Mouse (Mus musculus) embryonic stem cell, embryonic (primary cell): ENCODE results near the gene 4933415A04Rik.

Experiments
- CTCF ChIA-PET, 4 experiments: fragments of 300-600 bp in 2 of 4; fragments of 350-600 bp in 2 of 4; sonication (Branson Sonifier 250); formaldehyde crosslinking; loops; one replicate each; lab custom pipeline; 2022; ENCODE audit warnings: inconsistent platforms in 2 of 4; lab: Charles Lee
- POLR2A ChIA-PET, 4 experiments: fragments of 300-600 bp in 2 of 4; fragments of 350-600 bp in 2 of 4; sonication (Branson Sonifier 250); formaldehyde crosslinking; loops; one replicate each; lab custom pipeline; 2022; ENCODE audit warnings: antibody characterized with exemption in 4 of 4, inconsistent platforms in 1 of 4; lab: Charles Lee

The 4933415A04Rik gene

DNA sequence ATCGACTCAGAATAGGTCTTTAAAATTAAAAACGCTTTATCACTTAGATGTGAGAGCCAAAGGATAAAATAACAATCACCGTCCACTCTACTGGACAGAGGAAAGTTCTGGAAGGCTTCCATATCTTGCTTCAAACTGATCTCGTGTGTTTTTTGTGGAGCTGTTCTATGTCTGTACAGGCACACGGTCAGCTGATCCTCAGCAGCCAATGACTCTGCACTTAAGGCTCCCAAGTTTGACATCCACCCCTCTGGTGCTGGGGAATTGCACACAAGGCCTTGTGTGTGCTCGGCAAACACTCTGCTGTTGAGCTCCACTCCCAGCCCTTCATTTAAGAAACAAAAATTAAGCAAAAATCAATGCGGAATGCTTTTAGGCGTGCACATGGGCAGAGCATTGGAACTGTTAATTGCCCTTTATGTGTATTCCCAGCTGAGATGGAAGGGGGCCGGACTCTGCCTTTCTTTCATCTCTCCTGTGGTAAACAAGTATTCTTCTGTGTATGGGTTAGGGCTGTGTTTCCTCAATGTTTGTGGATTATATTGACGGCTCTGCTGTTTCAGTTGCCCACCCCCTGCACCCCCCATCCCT lies 23.1 kb upstream of the 4933415A04Rik start:
- POLR2A ChIA-PET, result interaction anchor here in 2 of 4 experiments (0.5 to 1.9 kb wide), 7 partner anchors 9 to 131 kb away, joined by 3 to 7 read pairs (median 4); no protein-coding TSS in a partner anchor
- CTCF ChIA-PET, result interaction anchor here in 3 of 4 experiments (0.6 to 1.8 kb wide), 4 partner anchors 44 to 835 kb away, joined by 3 to 15 read pairs (median 4); no protein-coding TSS in a partner anchor

DNA sequence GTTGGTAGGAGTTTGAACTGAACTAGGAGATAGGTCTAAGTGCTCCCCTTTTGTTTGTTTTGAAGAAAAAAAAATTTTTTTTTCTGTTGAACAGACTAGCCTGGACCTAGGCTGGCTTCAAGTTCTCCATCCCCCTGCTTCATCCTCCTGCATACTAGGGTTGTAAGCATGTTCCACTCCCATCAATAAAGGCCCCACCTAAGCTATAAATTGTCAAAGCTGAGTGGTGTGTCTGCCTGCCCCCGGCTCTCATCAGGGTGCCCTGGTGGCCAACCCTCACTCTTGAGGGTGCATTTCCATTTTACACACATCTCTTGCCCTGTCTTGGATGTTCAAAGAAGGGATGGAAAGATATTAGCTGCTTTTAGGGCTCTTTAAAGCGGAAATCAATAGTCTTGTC lies 21.4 kb upstream of the 4933415A04Rik start:
- POLR2A ChIA-PET, result interaction anchor here in 2 of 4 experiments (0.7 to 2.2 kb wide), 4 partner anchors 8 to 74 kb away, joined by 3 to 7 read pairs (median 6); no protein-coding TSS in a partner anchor
- CTCF ChIA-PET, result interaction anchor here (0.6 to 2.5 kb wide), 11 partner anchors 9 to 104 kb away, joined by 3 to 9 read pairs (median 4); no protein-coding TSS in a partner anchor

GRCm38 (mm10) chr11:43565852-43566251 lies 21.0 kb upstream of the 4933415A04Rik start:
- ChIA-PET CTCF (interaction anchor here (0.5 to 2.5 kb wide), 16 partner anchors 8 to 778 kb away, joined by 3 to 9 read pairs (median 4); no protein-coding TSS in a partner anchor), POLR2A (interaction anchor here in 2 of 4 experiments (0.7 to 2.2 kb wide), 3 partner anchors 9 to 75 kb away, joined by 3 to 6 read pairs (median 5); no protein-coding TSS in a partner anchor)

DNA sequence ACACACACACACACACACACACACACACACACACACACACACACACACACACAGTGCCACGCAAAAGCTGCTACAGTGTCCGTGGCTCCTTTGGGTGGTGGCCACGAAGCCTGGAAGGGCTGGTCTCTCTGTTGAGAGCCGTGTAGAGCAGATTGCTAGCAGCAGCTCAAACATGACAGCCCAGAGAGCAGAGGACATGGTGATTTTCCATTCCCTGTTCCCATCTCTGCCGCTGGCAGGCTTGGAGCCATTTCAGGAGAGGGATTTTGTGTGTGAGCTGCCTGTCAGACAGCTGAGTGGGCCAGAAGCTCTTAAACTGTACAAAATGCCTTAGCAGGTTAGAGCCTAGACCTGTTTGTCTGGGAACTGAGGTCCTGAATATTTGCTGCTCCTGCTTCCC lies 20.1 kb upstream of the 4933415A04Rik start:
- ChIA-PET POLR2A (interaction anchor here in 3 of 4 experiments (0.6 to 2.2 kb wide), 4 partner anchors 9 to 19 kb away, joined by 3 to 7 read pairs (median 6); no protein-coding TSS in a partner anchor), CTCF (interaction anchor here (0.6 to 2.5 kb wide), 8 partner anchors 10 to 82 kb away, joined by 3 to 9 read pairs (median 4); no protein-coding TSS in a partner anchor)

GRCm38 (mm10) chr11:43568263-43568662 lies 18.6 kb upstream of the 4933415A04Rik start:
- POLR2A ChIA-PET, result interaction anchor here (0.5 to 1.6 kb wide), 6 partner anchors 17 to 1963 kb away, joined by 3 to 7 read pairs (median 4); no protein-coding TSS in a partner anchor
- CTCF ChIA-PET, result interaction anchor here in 3 of 4 experiments (0.6 to 1.7 kb wide), 10 partner anchors 9 to 127 kb away, joined by 3 to 7 read pairs (median 4); no protein-coding TSS in a partner anchor

GRCm38 (mm10) chr11:43569188-43569587 lies 17.7 kb upstream of the 4933415A04Rik start:
- POLR2A ChIA-PET, result interaction anchor here in 1 of 4 experiments (1.1 to 1.6 kb wide), 2 partner anchors 16 to 25 kb away, joined by 5 to 6 read pairs; no protein-coding TSS in a partner anchor
- CTCF ChIA-PET, result interaction anchor here (0.6 to 1.7 kb wide), 7 partner anchors 10 to 153 kb away, joined by 3 to 7 read pairs (median 6); no protein-coding TSS in a partner anchor

GRCm38 (mm10) chr11:43569595-43569994 lies 17.2 kb upstream of the 4933415A04Rik start:
- ChIA-PET POLR2A (interaction anchor here in 2 of 4 experiments (0.8 to 1.6 kb wide), 4 partner anchors 9 to 48 kb away, joined by 3 to 7 read pairs (median 6); no protein-coding TSS in a partner anchor), CTCF (interaction anchor here in 3 of 4 experiments (0.5 to 1.9 kb wide), 4 partner anchors 15 to 78 kb away, joined by 3 to 10 read pairs (median 7); no protein-coding TSS in a partner anchor)

- CTCF ChIA-PET, result interaction anchor here in 3 of 4 experiments (0.7 to 2.8 kb wide), 4 partner anchors 10 to 58 kb away, joined by 3 to 14 read pairs (median 6); no protein-coding TSS in a partner anchor
- POLR2A ChIA-PET, result interaction anchor here in 1 of 4 experiments (1.6 kb wide), 1 partner anchor 13 kb away, joined by 4 read pairs; no protein-coding TSS in a partner anchor
These were observed 11.8 kb upstream of the 4933415A04Rik start for GRCm38 (mm10) chr11:43575061-43575375.

DNA sequence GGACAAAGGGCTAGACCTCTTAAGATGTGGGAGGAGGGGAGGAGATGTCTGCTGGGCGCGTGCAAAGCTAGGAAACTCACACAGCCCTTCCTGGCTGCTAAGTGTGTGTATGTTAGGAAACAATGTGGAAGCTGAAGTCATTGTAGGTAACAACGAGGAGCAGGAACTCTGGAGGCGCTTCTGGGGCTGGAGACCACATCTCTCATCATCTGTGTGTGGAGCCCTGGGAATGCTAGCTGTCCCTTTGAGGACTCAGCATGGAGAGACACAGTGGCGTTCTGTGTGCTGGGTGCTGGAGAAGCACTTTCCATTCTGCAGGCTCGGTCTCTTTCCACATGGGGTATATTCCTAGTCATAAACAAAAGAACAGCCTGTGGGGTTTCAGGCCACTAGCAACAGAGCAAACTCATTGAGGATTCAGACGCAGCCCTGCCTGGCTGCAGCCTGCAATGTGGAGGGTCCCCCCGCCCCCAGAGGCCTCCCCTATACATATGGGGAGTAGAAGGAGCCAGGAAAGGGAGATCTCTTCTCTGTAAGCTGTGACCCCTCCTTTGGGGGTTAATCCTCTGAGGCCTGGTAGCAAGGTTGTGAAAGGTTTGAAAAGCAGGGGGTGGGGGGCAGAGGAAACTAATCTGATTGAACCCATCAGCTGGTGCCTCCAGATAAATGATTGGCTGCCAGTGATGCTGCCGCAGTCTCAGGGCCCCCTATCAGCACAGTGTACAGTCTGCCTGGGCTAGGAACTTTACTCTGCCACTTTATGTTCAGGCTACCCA lies 11.3 kb upstream of the 4933415A04Rik start:
- CTCF ChIA-PET, result interaction anchor here in 3 of 4 experiments (0.6 to 2.8 kb wide), 6 partner anchors 9 to 101 kb away, joined by 3 to 14 read pairs (median 4); partner anchors contain the start of gene C1qtnf2 (in 1 of the 3)
- POLR2A ChIA-PET, result interaction anchor here in 2 of 4 experiments (0.7 to 1.6 kb wide), 2 partner anchors 9 to 13 kb away, joined by 3 to 4 read pairs; no protein-coding TSS in a partner anchor

- CTCF ChIA-PET, result interaction anchor here (0.7 to 1.2 kb wide), 6 partner anchors 8 to 61 kb away, joined by 3 to 5 read pairs (median 3); no protein-coding TSS in a partner anchor
- POLR2A ChIA-PET, result interaction anchor here in 3 of 4 experiments (0.5 to 1.7 kb wide), 4 partner anchors 17 to 105 kb away, joined by 3 to 5 read pairs (median 4); no protein-coding TSS in a partner anchor
These were observed 8.9 kb upstream of the 4933415A04Rik start for GRCm38 (mm10) chr11:43577713-43578478.

DNA sequence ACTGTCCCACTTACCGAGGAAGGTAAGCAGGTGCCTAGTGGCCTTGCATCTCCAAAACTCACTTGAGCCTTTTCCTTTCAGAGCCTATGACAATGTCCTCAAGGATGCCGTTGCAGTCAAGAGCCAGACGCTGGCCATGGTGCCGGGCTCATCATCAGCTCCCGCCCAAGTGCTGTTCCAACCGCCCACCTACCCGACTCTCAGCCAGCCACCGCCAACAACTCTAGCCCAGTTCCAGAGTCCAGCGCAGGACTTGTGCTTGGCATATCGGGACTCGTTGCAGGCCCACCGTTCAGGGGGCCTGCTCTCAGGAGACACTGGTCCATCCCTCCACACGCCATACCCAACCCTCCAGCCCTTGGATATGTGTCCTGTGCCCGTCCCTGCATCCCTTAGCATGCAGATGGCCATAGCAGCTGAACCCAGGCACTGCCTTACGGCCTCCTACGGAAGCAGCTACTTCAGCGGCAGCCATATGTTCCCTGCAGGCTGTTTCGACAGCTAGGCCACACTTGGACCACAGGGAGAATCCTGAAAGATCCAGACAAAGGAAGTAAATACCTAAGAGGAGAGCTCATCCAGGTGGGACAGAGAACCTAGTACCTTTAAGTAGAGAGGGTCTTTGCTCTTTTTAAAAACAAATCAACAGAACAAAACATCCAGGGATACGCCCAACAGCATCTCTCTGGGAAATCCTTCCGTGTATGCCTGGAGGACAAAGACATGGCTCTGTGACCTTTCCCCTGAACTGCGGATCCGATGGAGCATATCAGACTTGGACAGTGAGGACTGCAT lies 1.4 kb upstream of the 4933415A04Rik start:
- CTCF ChIA-PET, result interaction anchor here (0.5 to 3.4 kb wide), 49 partner anchors 8 to 1957 kb away, joined by 3 to 38 read pairs (median 4); partner anchors contain the start of gene Ccnjl (in 1 of the 4)
- POLR2A ChIA-PET, result interaction anchor here (0.5 to 1.9 kb wide), 42 partner anchors 9 to 160 kb away, joined by 3 to 10 read pairs (median 3); partner anchors contain the start of genes Pwwp2a (in 2 of the 4), Ccnjl (in 1 of the 4) and Fabp6 (in 1 of the 4)

DNA sequence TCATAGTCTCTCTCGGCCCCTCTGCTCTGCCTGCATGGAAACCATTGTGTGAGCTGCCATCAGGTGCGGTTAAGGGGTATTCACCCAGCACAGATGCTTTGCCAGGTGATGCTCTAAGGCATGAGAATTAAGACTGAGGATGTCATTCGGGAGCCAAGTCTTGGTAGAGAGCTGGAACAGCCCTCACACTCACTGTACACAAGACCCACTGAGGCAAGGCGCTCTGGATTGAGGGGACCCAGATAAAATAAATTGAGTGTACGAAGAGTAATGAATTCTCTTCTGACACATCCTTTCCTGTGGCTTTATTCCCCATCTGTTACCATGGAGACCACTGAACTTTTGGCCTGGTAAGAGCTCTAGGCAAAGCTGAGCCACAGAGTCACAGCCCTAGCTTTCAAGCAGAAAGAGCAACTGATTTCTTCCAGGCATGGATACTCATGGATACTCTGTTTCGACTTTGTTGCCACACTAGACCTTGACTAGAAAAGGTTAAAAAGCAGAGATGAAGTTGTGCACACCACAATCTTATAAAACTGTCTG lies 2.8 kb downstream of the 4933415A04Rik start:
- ChIA-PET POLR2A (interaction anchor here in 1 of 4 experiments (0.5 to 0.9 kb wide), 2 partner anchors 9 to 108 kb away, joined by 4 to 5 read pairs; no protein-coding TSS in a partner anchor), CTCF (interaction anchor here in 1 of 4 experiments (1.1 to 2.7 kb wide), 2 partner anchors 73 to 95 kb away, joined by 4 to 9 read pairs; no protein-coding TSS in a partner anchor)

DNA sequence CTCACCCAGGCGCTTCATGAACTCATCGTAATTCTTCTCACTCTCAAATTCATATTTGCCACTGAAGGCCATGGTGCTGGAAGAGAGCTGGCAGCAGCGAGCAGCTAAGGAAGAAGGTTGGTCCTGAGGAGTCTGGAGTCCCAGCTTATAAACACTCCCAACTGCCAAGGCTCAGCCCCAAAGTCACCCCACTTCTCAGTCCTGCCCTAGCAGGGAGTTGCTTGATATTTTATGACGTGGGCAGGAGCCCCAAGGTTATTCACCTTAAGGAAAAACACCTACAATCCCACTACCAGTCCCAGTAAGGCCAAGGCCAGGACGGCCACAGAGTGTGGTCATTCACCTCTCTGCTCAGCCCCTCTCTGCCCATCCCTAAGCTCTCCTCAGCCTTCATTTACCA lies 14.6 kb downstream of the 4933415A04Rik start, which contains the start of gene Fabp6:
Gene Fabp6 (minus strand): TSS at position 101 of the 400 bp plus-strand sequence.
- ChIA-PET CTCF (interaction anchor here in 1 of 4 experiments (0.7 kb wide), 1 partner anchor 85 kb away, joined by 3 read pairs; no protein-coding TSS in a partner anchor), POLR2A (interaction anchor here in 2 of 4 experiments (0.7 to 1.0 kb wide), 2 partner anchors 12 to 16 kb away, joined by 3 read pairs; no protein-coding TSS in a partner anchor)

- POLR2A ChIA-PET, result interaction anchor here in 2 of 4 experiments (0.7 to 1.2 kb wide), 4 partner anchors 10 to 32 kb away, joined by 3 to 4 read pairs (median 4); no protein-coding TSS in a partner anchor
- CTCF ChIA-PET, result interaction anchor here in 3 of 4 experiments (0.6 to 1.1 kb wide), 7 partner anchors 9 to 513 kb away, joined by 3 to 7 read pairs (median 3); no protein-coding TSS in a partner anchor
These were observed 17.4 kb downstream of the 4933415A04Rik start for GRCm38 (mm10) chr11:43604207-43604606.

DNA sequence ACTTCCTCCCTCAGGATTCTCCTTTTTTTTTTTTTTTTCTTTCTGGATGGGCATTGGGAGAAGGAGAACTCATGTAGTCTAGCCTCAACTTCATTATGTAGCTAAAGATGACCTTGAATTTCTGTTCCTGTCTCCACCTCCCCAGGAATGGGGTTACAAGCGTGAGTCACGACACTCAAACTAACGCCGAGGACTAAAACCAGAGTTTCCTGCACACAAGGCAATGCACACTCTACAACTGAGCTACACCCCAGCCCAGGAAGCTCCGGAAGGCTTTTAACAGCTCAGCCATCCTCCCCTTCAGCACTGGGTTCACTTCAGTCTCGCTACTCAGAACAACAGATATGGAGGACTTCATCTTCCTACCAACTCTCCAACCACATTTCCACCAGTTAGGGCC lies 18.1 kb downstream of the 4933415A04Rik start:
- CTCF ChIA-PET, result interaction anchor here in 3 of 4 experiments (0.9 to 1.1 kb wide), 4 partner anchors 20 to 146 kb away, joined by 3 to 4 read pairs (median 3); no protein-coding TSS in a partner anchor
- POLR2A ChIA-PET, result interaction anchor here in 2 of 4 experiments (0.7 to 1.1 kb wide), 4 partner anchors 14 to 79 kb away, joined by 3 to 4 read pairs (median 3); no protein-coding TSS in a partner anchor
